Mouse (Mus musculus) forebrain, embryonic 11.5 days (tissue): ENCODE measurements at regions not wholly inside any gene's neighbourhood (a gene's known extent, or its start where the extent isn't known, plus 50 kb on each side); places are given as distances from the start of the nearest gene placed in this dataset.

Experiments
- ATAC-seq: fragments of 200-750 bp; cut with Nextera tagmentation; replicated peaks from 2 replicates; pipeline ENCODE4 v1.8.0; 2017; ENCODE audit warnings: moderate TSS enrichment; ENCODE audit not compliant: low FRiP score
- DNase-seq: peaks from one replicate; pipeline ENCODE4 v3.0.0-alpha.2; 2017; ENCODE audit warnings: low spot score
- H3K27ac ChIP-seq: fragments of 300-500 bp; sonication (generic); 2 replicates; pipeline ENCODE4 v1.5.1; 2014; ENCODE audit warnings: low read depth, low read length
- H3K27me3 ChIP-seq: fragments of 300-500 bp; sonication (generic); 2 replicates; pipeline ENCODE4 v1.6.1; 2014; ENCODE audit warnings: mild to moderate bottlenecking, low read length, mixed read lengths; ENCODE audit not compliant: control insufficient read depth, insufficient read depth
- H3K36me3 ChIP-seq: fragments of 300-500 bp; sonication (generic); 2 replicates; pipeline ENCODE4 v1.6.1; 2014; ENCODE audit warnings: mild to moderate bottlenecking, low read length, moderate library complexity, mixed read lengths; ENCODE audit not compliant: control insufficient read depth, insufficient read depth
- H3K4me1 ChIP-seq: fragments of 300-500 bp; sonication (generic); replicated peaks from 2 replicates; pipeline ENCODE4 v1.6.1; 2014; ENCODE audit warnings: low read length, mixed read lengths; ENCODE audit not compliant: control insufficient read depth, insufficient read depth
- H3K4me2 ChIP-seq: fragments of 300-500 bp; sonication (generic); 2 replicates; pipeline ENCODE4 v1.6.1; 2014; ENCODE audit warnings: low read depth, mild to moderate bottlenecking, low read length, moderate library complexity, mixed read lengths; ENCODE audit not compliant: severe bottlenecking
- H3K4me3 ChIP-seq: fragments of 300-500 bp; sonication (generic); 2 replicates; pipeline ENCODE4 v1.5.1; 2014; ENCODE audit warnings: low read depth, low read length
- H3K9ac ChIP-seq: fragments of 300-500 bp; sonication (generic); 2 replicates; pipeline ENCODE4 v1.6.1; 2014; ENCODE audit warnings: low read length
- H3K9me3 ChIP-seq: fragments of 300-500 bp; sonication (generic); 2 replicates; pipeline ENCODE4 v1.6.1; 2016; ENCODE audit warnings: low read length, mixed read lengths; ENCODE audit not compliant: control insufficient read depth
- WGBS: fragments of 180-500 bp; shearing (Covaris S2); extraction: QIAGEN DNeasy Blood & Tissue Kit; methylation state at CpG from one replicate; pipeline ENCODE4 v1.1.7; 2014; 5-methylcytosine and 5-hydroxymethylcytosine counted together

DNA sequence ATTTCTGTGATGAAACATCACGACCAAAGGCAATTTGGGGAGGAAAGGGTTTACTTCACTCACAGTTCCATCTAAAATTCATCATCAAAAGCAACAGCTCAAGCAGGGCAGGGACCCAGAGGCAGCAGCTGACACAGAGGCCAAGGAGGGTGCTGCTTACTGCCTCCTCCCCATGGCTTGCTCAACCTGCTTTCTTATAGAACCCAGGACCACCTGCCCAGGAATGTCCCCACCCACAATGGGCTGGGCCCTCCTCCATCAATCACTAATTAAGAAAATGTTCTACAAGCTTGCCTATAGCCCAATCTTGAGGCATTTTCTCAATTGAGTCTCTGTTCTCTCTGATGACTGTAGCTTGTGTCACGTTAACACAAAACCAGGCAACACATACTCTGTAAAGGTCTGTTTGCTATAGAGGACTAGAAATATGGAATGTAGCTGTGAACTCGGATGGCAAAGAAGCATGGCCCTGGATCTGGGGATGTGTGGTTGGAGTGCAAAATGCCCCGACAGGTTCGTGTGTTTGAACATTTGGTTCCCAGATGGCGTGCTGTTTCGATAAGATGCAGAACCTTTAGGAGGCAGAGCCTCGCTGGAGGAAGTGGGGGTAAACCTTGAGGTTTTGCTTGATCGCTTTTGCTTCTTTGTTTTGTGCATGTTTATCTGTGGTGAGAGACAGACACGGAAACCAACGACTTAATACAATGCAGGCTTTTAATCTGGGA, 74.3 kb downstream of the Il9r start:
- Histone ChIP-seq H3K4me2 (no peak overlapping the region), H3K27me3 (no peaks in the 10 kb centered on the region), H3K36me3 (no peaks in the 10 kb centered on the region; the same call in 1 of the 2 replicates), H3K4me1 (0 out of 2 replicates have a peak, but pooled peaks cover 2% of the 10 kb centered on the region), H3K9ac (no peak overlapping the region), H3K9me3 (no peaks in the 10 kb centered on the region), H3K27ac (no peak overlapping the region), H3K4me3 (no peak overlapping the region)
- 64% methylated on average over 11 of the region's 11 CpGs for WGBS
- DNase-seq (peak; percentile 35), ATAC-seq (no peak)

DNA sequence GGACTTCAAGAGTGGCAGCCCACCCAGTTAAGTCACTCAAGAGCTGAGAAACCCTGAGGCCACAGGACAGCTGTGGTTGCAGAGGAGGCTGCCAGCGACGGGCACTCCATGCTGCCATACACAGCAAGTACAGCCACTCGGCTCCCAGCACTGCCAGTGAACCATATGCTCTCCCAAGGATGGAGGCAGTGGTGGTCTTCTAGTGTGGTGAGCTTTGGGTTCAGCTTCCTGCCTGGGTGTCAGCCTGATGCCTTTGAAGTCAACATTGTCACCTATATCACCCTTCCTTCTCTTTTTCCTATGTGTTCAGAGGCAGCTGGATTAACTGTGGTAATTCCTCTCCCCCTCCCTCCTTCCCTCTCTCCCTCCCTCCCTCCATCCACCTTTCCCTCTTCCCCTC, 79.5 kb downstream of the Il9r start:
- H3K9ac ChIP-seq, result no peak overlapping the region
- H3K4me1 ChIP-seq, result peaks cover 11% of the 10 kb centered on the region; the same call in 1 of the 2 replicates
- H3K9me3 ChIP-seq, result no peaks in the 10 kb centered on the region
- H3K36me3 ChIP-seq, result no peaks in the 10 kb centered on the region
- no peak for ATAC-seq
- no peaks in the 10 kb centered on the region for H3K27me3 ChIP-seq
- DNase-seq, result no peak
- H3K4me2 ChIP-seq, result no peak overlapping the region
- no peak overlapping the region for H3K27ac ChIP-seq
- WGBS, result 87% methylated on average over 3 of the region's 3 CpGs
- no peak overlapping the region for H3K4me3 ChIP-seq

DNA sequence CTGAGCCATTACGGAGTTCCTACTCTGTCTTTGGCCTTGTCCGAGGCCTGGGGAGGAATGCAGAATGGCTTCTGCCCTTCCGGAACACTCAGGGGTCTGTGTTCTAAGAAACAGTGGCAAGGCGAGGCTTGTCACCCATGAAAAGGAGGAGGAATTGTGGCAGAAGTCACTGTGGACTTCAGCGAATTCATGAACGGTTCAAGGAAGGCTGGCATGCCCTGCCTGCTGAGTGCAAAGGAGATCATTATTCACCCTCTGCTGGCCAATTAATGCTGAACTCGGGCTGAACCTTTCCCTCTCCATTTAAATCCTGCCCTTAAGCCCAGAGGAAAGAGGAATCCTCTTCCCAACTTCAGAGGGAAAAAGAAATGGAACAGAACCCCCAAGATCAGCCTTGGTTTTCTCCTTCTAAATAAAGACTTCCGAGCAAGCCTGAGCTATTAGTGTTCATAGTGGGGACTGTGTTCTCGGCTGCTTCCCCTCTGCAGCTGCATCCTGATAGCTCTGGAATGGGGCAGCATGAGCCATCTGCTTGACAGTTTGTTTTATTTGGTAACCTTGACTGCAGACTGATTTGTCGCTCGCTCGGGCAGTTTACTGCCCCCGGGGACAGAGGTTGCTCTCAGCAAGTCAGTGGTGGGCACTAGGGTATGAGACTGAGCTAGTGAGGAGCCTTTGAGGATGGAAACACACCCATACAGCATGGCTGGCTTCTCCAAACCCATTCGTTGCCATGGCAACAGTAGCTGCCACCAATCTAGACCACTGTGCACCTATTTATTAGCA, 81.0 kb downstream of the Il9r start:
- H3K27ac ChIP-seq, result no peak overlapping the region
- WGBS, result 36% methylated on average over 14 of the region's 14 CpGs
- no peak overlapping the region for H3K4me2 ChIP-seq
- no peak overlapping the region for H3K4me3 ChIP-seq
- no peaks in the 10 kb centered on the region for H3K36me3 ChIP-seq
- H3K9me3 ChIP-seq, result peaks cover 4% of the 10 kb centered on the region; the same call in 1 of the 2 replicates
- ATAC-seq (peak; percentile 57; the same call in 1 of the 2 replicates), DNase-seq (no peak)
- 0 out of 2 replicates have a peak overlapping the region, but pooled peaks have one; percentile 1 for H3K9ac ChIP-seq
- no peaks in the 10 kb centered on the region for H3K27me3 ChIP-seq
- H3K4me1 ChIP-seq, result peaks cover 12% of the 10 kb centered on the region; the same call in 1 of the 2 replicates

DNA sequence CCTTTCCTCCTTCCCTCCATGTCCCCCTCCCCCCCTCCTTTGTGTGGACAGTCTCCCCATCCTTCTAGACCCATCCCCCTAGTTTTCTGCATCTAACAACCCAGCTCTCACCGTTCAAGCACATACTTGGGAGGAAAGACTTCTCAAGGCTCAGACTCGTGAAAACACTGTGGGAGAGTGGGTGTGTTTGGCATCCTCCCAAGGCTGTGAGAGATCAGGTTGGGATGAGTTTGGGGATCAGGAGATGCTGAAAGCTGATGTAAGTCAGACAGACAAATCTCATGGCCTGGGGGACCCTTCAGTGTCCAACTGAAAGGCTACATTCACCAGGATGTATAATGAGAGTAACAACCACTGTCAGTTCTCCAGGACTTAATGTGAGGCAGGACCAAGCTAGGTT, 82.1 kb downstream of the Il9r start:
- Histone ChIP-seq H3K4me2 (no peak overlapping the region), H3K9ac (no peak overlapping the region), H3K27ac (no peak overlapping the region), H3K9me3 (peaks cover 4% of the 10 kb centered on the region; the same call in 1 of the 2 replicates), H3K4me1 (peaks cover 15% of the 10 kb centered on the region; the same call in 1 of the 2 replicates), H3K4me3 (no peak overlapping the region), H3K36me3 (no peaks in the 10 kb centered on the region), H3K27me3 (no peaks in the 10 kb centered on the region)
- DNase-seq (no peak), ATAC-seq (no peak)
- 59% methylated on average over 2 of the region's 2 CpGs for WGBS

DNA sequence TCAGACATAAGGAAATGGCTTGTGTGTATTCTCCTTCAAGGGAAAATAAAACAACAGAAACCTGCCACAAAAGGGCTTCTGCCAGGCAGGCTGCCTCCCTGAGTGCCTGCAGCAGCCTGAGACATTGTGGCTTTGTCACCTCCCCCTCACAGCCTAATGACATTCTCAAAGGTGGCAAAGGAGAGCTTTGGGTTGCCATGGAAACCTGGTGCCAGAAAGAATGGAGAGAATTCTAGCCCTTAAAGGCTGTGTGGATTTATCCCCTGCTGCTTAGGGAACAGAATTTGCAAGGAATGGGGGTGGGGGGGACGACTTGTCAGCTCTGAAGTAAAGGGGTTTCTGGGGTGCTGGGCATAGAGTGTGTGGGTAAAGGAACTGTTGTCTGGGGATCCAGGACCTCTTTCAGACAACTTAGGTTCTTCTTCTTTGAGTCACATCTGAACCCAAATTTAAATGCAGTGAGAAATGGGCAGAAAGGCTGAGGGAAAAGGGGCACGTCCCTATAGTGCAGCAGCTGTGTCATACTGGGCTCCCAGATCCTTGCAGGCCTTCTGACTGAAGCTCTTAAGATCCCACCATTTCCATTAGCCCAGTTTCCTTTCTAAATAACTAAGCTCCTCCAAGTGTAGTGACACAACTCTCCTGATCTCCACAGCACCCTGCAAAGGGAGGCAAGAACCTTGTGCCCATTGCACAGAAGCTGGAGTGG, 86.8 kb downstream of the Il9r start:
- H3K9me3 ChIP-seq, result peaks cover 4% of the 10 kb centered on the region; the same call in 1 of the 2 replicates
- 12% methylated on average over 2 of the region's 2 CpGs for WGBS
- no peaks in the 10 kb centered on the region for H3K27me3 ChIP-seq
- peaks cover 15% of the 10 kb centered on the region; the same call in 1 of the 2 replicates for H3K4me1 ChIP-seq
- ATAC-seq, result peak; percentile 96
- no peak overlapping the region for H3K4me3 ChIP-seq
- H3K9ac ChIP-seq, result no peak overlapping the region
- peak overlapping the region; percentile 85 for H3K27ac ChIP-seq
- no peaks in the 10 kb centered on the region for H3K36me3 ChIP-seq
- DNase-seq, result peak; percentile 88
- peak overlapping the region; percentile 26; the same call in 1 of the 2 replicates for H3K4me2 ChIP-seq

DNA sequence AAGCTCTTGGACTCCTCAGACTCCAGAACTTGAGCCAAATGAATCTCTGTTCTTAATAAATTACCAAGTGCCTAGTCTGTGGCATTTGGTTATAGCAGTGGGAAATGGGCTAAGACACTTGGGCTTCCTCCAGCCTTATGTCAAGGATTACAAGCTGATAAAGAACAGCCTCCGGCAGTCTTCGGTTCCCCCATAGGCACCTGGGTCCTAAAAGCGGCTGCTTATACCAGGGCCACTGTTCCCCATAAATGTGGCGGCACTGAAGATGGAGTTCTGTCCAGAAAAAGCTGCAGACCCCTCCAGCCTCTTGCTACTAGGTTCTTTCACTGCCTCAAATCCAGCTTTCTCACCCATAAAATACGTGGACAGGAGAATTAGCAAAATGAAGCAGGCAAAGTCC, 87.6 kb downstream of the Il9r start:
- Histone ChIP-seq H3K36me3 (no peaks in the 10 kb centered on the region), H3K4me3 (no peak overlapping the region), H3K9ac (peak overlapping the region; percentile 16; the same call in 1 of the 2 replicates), H3K27ac (peak overlapping the region; percentile 85), H3K4me2 (peak overlapping the region; percentile 26; the same call in 1 of the 2 replicates), H3K27me3 (no peaks in the 10 kb centered on the region), H3K9me3 (peaks cover 4% of the 10 kb centered on the region; the same call in 1 of the 2 replicates), H3K4me1 (peaks cover 18% of the 10 kb centered on the region; the same call in 1 of the 2 replicates)
- WGBS, result 7% methylated on average over 5 of the region's 5 CpGs
- DNase-seq (peak; percentile 59), ATAC-seq (peak; percentile 22; the same call in 1 of the 2 replicates)

DNA sequence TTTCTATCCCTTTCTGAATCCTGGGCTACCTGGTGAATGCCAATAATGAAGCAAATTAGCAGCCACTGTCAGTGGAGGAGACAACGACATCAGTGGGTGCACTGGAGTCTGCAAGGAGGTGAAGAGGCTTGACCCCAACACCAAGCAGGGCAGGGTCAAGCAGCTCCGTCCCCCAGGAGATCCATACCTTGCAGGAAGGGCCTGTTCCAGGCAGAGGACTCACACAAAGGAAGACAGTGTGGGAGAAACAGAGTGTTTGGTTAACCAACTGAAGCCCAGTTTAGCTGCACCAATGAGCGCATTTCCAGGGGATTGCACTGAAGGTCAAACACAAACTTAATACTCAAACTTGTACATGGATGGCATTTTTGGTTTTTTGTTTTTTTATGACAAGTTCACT, 88.2 kb downstream of the Il9r start:
- DNase-seq, result no peak
- Histone ChIP-seq H3K27ac (0 out of 2 replicates have a peak overlapping the region, but pooled peaks have one; percentile 8), H3K27me3 (no peaks in the 10 kb centered on the region), H3K36me3 (no peaks in the 10 kb centered on the region), H3K4me1 (peaks cover 18% of the 10 kb centered on the region; the same call in 1 of the 2 replicates), H3K4me3 (no peak overlapping the region), H3K4me2 (no peak overlapping the region), H3K9ac (no peak overlapping the region), H3K9me3 (peaks cover 4% of the 10 kb centered on the region; the same call in 1 of the 2 replicates)
- 35% methylated on average over 3 of the region's 3 CpGs for WGBS
- ATAC-seq, result no peak

DNA sequence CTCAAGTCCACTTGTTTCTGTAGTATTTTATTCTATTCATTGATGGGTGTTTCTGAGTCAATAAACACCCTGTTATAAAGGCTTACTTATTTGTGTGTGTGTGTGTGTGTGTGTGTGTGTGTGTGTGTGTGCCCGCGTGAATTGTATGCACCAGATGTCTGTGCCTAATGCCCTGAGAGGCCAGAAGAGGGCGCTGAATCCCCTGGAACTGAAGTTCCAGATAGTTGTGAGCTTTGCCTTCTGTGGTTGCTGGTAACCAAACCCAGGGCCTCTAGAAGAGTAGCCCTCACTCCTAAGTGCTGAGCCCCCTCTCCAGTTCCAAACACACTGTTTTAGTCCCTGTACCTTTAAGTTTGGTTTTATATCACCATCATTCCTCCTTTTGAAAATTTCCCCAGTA, 90.2 kb downstream of the Il9r start:
- Histone ChIP-seq H3K36me3 (no peaks in the 10 kb centered on the region), H3K27ac (no peak overlapping the region), H3K9ac (no peak overlapping the region), H3K4me3 (no peak overlapping the region), H3K4me2 (no peak overlapping the region), H3K9me3 (peaks cover 4% of the 10 kb centered on the region; the same call in 1 of the 2 replicates), H3K4me1 (peaks cover 21% of the 10 kb centered on the region; the same call in 1 of the 2 replicates), H3K27me3 (no peaks in the 10 kb centered on the region)
- WGBS, result 81% methylated on average over 3 of the region's 3 CpGs
- DNase-seq (no peak), ATAC-seq (no peak)
